Mouse (Mus musculus) kidney, embryonic 15.5 days (tissue): ENCODE data around the gene Cutc. TPM values are rescaled to one million over a fixed set of nuclear protein-coding genes. Genes with fewer than 3 reads are reported as not detected.

Experiments used
- ATAC-seq: fragments of 200-750 bp; cut with Nextera tagmentation; replicated peaks from 2 replicates; pipeline ENCODE4 v1.8.0; 2017; ENCODE audit warnings: moderate TSS enrichment; ENCODE audit not compliant: low FRiP score
- H3K27ac ChIP-seq: fragments of 300-500 bp; sonication (generic); 2 replicates; pipeline ENCODE4 v1.5.1; 2015; ENCODE audit warnings: mild to moderate bottlenecking, inconsistent platforms
- H3K27me3 ChIP-seq: fragments of 300-500 bp; sonication (generic); 2 replicates; pipeline ENCODE4 v1.6.1; 2015; ENCODE audit warnings: inconsistent platforms
- H3K36me3 ChIP-seq: fragments of 300-500 bp; sonication (generic); 2 replicates; pipeline ENCODE4 v1.6.1; 2015; ENCODE audit warnings: inconsistent platforms
- H3K4me1 ChIP-seq: fragments of 300-500 bp; sonication (generic); 2 replicates; pipeline ENCODE4 v1.6.1; 2015; ENCODE audit warnings: inconsistent platforms
- H3K4me2 ChIP-seq: fragments of 300-500 bp; sonication (generic); 2 replicates; pipeline ENCODE4 v1.6.1; 2015; ENCODE audit warnings: moderate library complexity, mild to moderate bottlenecking, inconsistent platforms
- H3K4me3 ChIP-seq: fragments of 300-500 bp; sonication (generic); replicated peaks from 2 replicates; pipeline ENCODE4 v1.5.1; 2015; ENCODE audit warnings: mild to moderate bottlenecking, inconsistent platforms
- H3K9ac ChIP-seq: fragments of 300-500 bp; sonication (generic); 2 replicates; pipeline ENCODE4 v1.6.1; 2015; ENCODE audit warnings: mild to moderate bottlenecking, inconsistent platforms
- H3K9me3 ChIP-seq: fragments of 300-500 bp; sonication (generic); replicated peaks from 2 replicates; pipeline ENCODE4 v1.6.1; 2016; ENCODE audit warnings: inconsistent platforms
- WGBS: fragments of 180-500 bp; shearing (Covaris S2); methylation state at CpG from one replicate; pipeline ENCODE4 v1.1.7; 2015; ENCODE audit warnings: mixed read lengths; 5-methylcytosine and 5-hydroxymethylcytosine counted together
- polyA plus RNA-seq: library from polyadenylated mRNA; unstranded; fragments of >200 nt; fragmentation: Nextera tagmentation; extraction: Ambion mirVana; gene quantifications from 2 replicates; pipeline ENCODE4 v1.2.1, GENCODE M21; 2015

Cutc gene
- polyA plus RNA-seq, 1 experiment from 2014 or later: 17.4 TPM

DNA sequence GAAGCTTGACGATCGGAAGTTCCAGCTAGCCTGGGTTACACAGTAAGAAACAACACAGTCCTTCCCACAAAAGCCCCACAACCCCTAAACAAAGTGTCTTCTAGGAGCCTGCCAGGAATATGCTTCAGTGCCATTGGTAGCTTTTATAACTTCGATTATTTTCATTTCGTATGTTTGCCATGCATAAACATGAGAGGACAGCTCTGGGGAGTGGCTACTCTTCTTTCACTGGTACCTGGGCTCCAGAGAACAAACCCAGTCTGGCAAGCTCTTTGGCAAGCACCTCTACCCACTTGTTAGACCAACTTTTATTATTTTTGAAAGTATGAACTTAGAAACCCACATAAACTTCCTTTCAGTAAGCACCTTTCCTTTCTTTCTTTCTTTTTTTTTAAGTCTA lies 23.8 kb downstream of the Cutc start:
- H3K9me3 ChIP-seq: no peaks in the 10 kb centered on the region
- no peaks in the 10 kb centered on the region for H3K36me3 ChIP-seq
- H3K4me1 ChIP-seq: 0 out of 2 replicates have a peak, but pooled peaks cover 3% of the 10 kb centered on the region
- no peak overlapping the region for H3K4me2 ChIP-seq
- ATAC-seq: no peak
- H3K27ac ChIP-seq: no peak overlapping the region
- 75% methylated on average over 4 of the region's 4 CpGs for WGBS
- H3K9ac ChIP-seq: no peak overlapping the region
- H3K4me3 ChIP-seq: no peak overlapping the region
- no peaks in the 10 kb centered on the region for H3K27me3 ChIP-seq

DNA sequence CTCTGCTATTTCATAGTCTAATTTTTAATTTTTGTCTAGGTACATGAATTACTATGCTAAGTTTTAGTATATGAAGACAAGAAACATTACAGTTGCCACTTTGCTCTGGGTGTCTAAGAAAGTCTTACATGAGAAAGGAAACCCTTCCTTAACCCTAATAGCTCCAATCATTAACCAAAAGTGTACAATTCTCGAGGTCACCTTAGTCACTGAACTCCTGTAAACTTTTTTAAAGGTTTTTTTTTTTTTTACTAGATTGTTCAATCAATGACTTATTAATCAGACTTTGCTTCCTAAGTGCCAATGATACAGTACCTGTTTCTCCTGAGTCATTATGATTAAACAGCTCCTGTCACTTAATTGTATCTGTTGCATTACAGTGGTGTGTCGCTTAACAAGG lies 24.5 kb downstream of the Cutc start:
- H3K36me3 ChIP-seq: no peaks in the 10 kb centered on the region
- H3K27me3 ChIP-seq: no peaks in the 10 kb centered on the region
- no peak overlapping the region for H3K27ac ChIP-seq
- ATAC-seq: no peak
- WGBS: 67% methylated on average over 2 of the region's 2 CpGs
- H3K4me3 ChIP-seq: no peak overlapping the region
- H3K4me1 ChIP-seq: 0 out of 2 replicates have a peak, but pooled peaks cover under 1% of the 10 kb centered on the region
- no peaks in the 10 kb centered on the region for H3K9me3 ChIP-seq
- no peak overlapping the region for H3K4me2 ChIP-seq
- no peak overlapping the region for H3K9ac ChIP-seq

DNA sequence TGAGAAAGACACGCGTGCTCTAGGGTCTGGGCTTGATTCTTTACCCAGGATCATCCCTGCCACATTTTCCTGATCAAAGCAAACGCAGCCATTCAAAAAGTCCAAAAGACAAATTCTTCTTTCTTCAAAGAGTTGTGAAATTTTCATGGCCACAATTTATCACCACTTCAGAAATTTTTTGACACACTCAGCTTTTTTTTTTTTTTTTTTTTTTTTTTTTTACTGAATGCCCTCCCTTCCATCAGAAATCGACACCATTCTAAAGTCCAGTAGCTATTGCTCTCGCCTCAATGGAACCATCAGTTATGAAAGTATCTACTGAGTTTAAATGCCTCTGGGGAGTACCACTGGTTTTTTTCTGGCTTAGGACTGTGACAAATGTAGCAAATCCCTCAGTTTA lies 27.6 kb downstream of the Cutc start:
- ATAC-seq: no peak
- H3K36me3 ChIP-seq: no peaks in the 10 kb centered on the region
- 76% methylated on average over 5 of the region's 5 CpGs for WGBS
- H3K9me3 ChIP-seq: no peaks in the 10 kb centered on the region
- H3K27ac ChIP-seq: no peak overlapping the region
- no peak overlapping the region for H3K4me3 ChIP-seq
- no peaks in the 10 kb centered on the region for H3K4me1 ChIP-seq
- no peak overlapping the region for H3K4me2 ChIP-seq
- H3K9ac ChIP-seq: no peak overlapping the region
- no peaks in the 10 kb centered on the region for H3K27me3 ChIP-seq

DNA sequence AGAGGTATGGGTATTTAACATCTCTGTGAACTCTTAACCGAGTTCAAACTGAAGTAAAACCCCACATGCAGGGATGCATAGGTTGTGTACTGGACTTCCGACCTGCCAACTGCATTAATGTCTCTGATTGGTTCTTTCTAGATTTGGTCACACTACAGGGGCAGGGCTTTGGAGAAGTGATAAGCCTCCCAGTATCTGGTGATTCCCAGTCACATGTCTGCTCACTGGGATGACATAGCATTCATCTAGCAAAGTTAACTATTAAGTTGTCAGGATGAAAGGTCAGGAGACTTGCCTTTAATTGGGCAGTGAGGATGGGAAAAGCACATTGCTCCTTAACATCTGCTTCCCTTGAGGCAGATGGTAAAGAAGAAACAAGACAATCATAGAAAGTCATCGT lies 29.2 kb downstream of the Cutc start, which contains the start of gene Abcc2:
Gene Abcc2, plus strand, starts transcription at position 213 of the 400 bp plus-strand sequence.
- whole genome bisulfite sequencing: 90% methylated on average over 3 of the region's 3 CpGs
- H3K9ac ChIP-seq: no peak within 1 kb of the TSS
- H3K27ac ChIP-seq: no peak within 1 kb of the TSS
- H3K36me3 ChIP-seq: no peaks in the 10 kb centered on the region
- H3K4me1 ChIP-seq: no peaks in the 10 kb centered on the region
- no peak within 1 kb of the TSS for H3K4me3 ChIP-seq
- ATAC-seq: no peak
- H3K9me3 ChIP-seq: no peaks in the 10 kb centered on the region
- no peak within 1 kb of the TSS for H3K4me2 ChIP-seq
- H3K27me3 ChIP-seq: no peaks in the 10 kb centered on the region

DNA sequence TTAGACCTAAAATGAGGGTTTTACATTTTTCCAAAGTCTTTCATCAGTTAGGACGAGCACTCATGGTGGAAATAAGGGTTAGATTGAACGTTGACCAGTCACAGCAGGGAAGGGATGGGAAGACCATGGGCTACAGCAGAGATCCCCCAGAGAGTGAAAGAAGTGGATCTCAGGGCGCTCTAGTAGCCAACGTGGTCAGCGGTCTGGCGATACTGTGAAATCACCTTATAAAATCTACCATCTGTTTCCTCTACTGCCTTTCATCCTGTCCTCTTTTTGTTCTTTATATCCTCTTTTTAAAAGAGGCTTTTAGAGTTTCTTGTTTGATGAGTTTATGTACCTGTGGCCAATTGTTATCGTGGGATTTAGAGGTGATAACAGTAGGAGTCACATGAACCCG lies 32.0 kb downstream of the Cutc start:
- Histone ChIP-seq H3K4me2 (no peak overlapping the region), H3K4me1 (no peaks in the 10 kb centered on the region), H3K4me3 (no peak overlapping the region), H3K36me3 (no peaks in the 10 kb centered on the region), H3K27me3 (no peaks in the 10 kb centered on the region), H3K9ac (no peak overlapping the region), H3K27ac (no peak overlapping the region), H3K9me3 (no peaks in the 10 kb centered on the region)
- WGBS: 77% methylated on average over 8 of the region's 8 CpGs
- no peak for ATAC-seq

DNA sequence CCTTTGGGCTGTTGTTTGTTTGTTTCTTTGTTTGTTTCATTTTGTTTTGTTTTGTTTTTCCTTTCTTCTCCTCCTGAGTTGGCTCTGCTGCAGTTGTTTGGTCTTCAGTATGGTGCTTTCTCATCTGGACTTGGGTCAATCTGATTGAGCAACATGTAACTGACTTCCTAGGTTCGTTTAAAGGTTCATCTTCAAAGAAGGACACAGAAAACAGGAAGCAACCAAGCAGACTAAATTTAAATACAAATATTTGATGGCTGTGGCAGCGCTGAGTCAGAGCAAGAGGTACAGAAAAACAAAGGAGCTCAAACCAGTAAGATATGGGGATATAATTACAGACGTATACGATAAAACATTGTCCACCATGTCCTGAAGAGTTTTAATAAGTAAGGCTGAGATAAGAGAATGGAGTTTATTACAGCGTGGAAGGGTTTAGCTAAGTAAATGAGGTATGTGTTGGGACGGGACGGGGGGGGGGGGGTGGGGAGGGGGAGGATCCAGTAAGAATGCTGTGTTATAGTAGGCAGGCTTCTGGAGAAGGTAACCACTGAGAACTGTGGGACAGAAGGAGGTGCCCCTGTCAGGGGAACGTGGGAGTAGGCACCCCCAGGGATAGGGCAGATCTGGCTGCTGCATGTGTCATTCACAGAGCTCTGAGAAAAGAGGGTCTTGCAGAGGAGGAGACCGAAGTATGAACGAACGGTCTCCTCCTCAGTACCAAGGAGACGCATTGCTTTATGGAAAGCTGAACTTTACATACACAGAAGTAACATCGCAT lies 33.6 kb downstream of the Cutc start:
- no peaks in the 10 kb centered on the region for H3K27me3 ChIP-seq
- H3K9me3 ChIP-seq: no peaks in the 10 kb centered on the region
- 75% methylated on average over 13 of the region's 13 CpGs for WGBS

DNA sequence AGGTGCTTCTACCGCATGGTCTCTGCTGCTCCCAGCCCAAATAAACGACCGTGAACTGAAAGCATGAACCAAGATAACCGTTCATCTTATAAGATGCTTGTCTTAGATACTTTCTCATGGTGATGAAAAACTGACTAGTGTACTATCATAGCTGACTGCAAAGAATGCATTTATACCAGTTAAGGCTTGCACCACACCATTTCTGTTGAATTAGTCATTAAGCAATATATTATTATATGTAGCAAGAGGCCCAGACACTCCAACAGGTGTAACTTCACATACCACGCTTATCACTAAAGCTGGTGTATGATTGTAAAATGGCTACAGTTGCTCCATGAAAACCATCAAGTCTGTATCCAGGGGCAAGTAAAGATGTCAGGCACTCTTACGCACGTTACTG lies 37.0 kb downstream of the Cutc start:
- ATAC-seq: no peak
- WGBS: 87% methylated on average over 7 of the region's 7 CpGs
- no peaks in the 10 kb centered on the region for H3K9me3 ChIP-seq
- H3K4me2 ChIP-seq: no peak overlapping the region
- H3K4me1 ChIP-seq: no peaks in the 10 kb centered on the region
- H3K9ac ChIP-seq: no peak overlapping the region
- no peaks in the 10 kb centered on the region for H3K36me3 ChIP-seq
- H3K27me3 ChIP-seq: no peaks in the 10 kb centered on the region
- no peak overlapping the region for H3K4me3 ChIP-seq
- H3K27ac ChIP-seq: no peak overlapping the region

More for the DNA sequence above, 33.6 kb downstream of the Cutc start:
- Histone ChIP-seq H3K36me3 (no peaks in the 10 kb centered on the region), H3K4me2 (no peak overlapping the region), H3K27ac (no peak overlapping the region), H3K4me3 (no peak overlapping the region), H3K9ac (no peak overlapping the region), H3K4me1 (no peaks in the 10 kb centered on the region)
- ATAC-seq: no peak

DNA sequence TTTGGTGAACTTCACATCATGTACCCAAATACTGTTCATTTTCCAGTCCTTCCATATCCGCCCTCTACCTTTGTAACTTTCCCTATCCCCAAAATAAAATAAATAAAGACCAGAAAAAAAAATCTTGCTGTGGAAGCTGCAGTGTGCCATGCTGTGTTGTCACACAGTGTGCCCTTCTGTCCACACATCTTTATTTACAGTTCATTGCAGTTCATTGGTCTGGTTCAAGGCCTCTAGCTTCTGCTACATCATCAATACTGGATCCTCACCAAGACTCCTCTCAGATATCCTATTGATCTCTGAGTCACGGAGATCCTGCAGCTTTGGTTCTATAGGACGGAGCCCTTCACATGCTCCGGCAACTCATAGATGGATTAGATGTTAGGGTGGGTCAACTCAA lies 39.7 kb downstream of the Cutc start:
- ATAC-seq: no peak
- H3K36me3 ChIP-seq: no peaks in the 10 kb centered on the region
- 87% methylated on average over 4 of the region's 4 CpGs for WGBS
- no peak overlapping the region for H3K9ac ChIP-seq
- H3K9me3 ChIP-seq: no peaks in the 10 kb centered on the region
- no peak overlapping the region for H3K27ac ChIP-seq
- no peaks in the 10 kb centered on the region for H3K4me1 ChIP-seq
- no peak overlapping the region for H3K4me3 ChIP-seq
- H3K4me2 ChIP-seq: no peak overlapping the region
- no peaks in the 10 kb centered on the region for H3K27me3 ChIP-seq

DNA sequence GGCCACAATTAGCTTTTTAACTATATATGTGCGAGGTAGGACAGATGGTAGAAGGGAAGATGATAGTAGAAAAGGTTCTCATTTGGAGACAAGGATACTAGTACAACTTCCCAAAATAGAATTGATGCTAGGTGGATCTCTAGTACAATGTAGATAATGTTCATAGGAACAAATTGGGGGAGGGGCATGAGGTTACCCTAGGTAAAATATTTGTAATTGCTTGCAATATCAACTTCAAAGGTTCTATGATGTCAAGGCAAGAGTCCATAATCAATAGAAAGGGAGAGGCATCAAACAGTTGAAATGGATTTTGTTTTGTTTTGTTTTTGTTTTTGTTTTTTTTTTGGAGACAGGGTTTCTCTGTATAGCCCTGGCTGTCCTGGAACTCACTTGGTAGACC lies 41.2 kb downstream of the Cutc start:
- Histone ChIP-seq H3K27me3 (no peaks in the 10 kb centered on the region), H3K4me1 (no peaks in the 10 kb centered on the region), H3K27ac (no peak overlapping the region), H3K4me3 (no peak overlapping the region), H3K9me3 (no peaks in the 10 kb centered on the region), H3K36me3 (no peaks in the 10 kb centered on the region), H3K4me2 (no peak overlapping the region), H3K9ac (no peak overlapping the region)
- no peak for ATAC-seq
- 94% methylated on average over 1 of the region's 1 CpGs for WGBS

DNA sequence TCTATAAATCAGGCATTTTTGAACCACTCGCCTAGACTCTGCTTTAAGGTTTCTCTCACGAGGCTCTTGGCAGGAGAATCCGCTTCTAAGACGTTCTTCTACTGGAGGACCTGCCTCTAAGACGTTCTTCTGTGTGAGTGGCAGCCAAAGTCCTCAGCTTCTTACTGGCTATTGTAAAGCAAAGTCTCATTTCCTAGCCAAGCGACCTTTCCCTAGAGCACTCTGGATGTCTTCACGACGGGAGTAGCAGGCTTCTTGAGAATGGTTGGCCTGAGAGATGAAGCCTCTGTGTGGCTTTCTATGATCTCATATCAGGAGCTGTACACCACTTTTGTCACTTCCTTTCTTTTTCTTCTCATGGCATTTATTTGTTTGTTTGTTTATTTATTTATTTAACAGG lies 42.7 kb downstream of the Cutc start:
- Histone ChIP-seq H3K4me3 (no peak overlapping the region), H3K27me3 (no peaks in the 10 kb centered on the region), H3K4me2 (no peak overlapping the region), H3K4me1 (no peaks in the 10 kb centered on the region), H3K9ac (no peak overlapping the region), H3K9me3 (no peaks in the 10 kb centered on the region), H3K27ac (no peak overlapping the region), H3K36me3 (no peaks in the 10 kb centered on the region)
- ATAC-seq: no peak
- 71% methylated on average over 8 of the region's 8 CpGs for whole genome bisulfite sequencing

DNA sequence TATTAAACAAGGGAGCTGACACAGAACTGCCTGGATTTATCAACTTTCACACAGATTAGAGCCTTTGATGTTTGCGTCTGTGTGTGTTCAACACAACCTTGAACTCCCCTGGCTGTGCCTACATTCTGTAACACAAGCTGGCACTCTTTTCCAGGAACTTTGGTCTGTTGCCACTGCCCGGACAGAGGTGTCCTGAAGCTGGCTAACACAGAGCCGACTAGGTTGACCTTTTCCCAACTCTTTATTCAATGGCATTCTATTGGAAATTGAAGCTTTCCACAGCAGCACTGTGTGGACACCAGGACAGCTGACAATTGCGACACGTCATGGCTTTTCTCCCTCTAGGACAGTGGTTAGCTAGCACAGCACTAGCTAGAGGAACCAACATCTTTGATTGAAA lies 44.4 kb downstream of the Cutc start:
- 77% methylated on average over 5 of the region's 5 CpGs for WGBS
- H3K9ac ChIP-seq: no peak overlapping the region
- H3K27ac ChIP-seq: no peak overlapping the region
- no peaks in the 10 kb centered on the region for H3K9me3 ChIP-seq
- H3K27me3 ChIP-seq: no peaks in the 10 kb centered on the region
- no peaks in the 10 kb centered on the region for H3K4me1 ChIP-seq
- no peak overlapping the region for H3K4me2 ChIP-seq
- ATAC-seq: no peak
- H3K4me3 ChIP-seq: no peak overlapping the region
- no peaks in the 10 kb centered on the region for H3K36me3 ChIP-seq

DNA sequence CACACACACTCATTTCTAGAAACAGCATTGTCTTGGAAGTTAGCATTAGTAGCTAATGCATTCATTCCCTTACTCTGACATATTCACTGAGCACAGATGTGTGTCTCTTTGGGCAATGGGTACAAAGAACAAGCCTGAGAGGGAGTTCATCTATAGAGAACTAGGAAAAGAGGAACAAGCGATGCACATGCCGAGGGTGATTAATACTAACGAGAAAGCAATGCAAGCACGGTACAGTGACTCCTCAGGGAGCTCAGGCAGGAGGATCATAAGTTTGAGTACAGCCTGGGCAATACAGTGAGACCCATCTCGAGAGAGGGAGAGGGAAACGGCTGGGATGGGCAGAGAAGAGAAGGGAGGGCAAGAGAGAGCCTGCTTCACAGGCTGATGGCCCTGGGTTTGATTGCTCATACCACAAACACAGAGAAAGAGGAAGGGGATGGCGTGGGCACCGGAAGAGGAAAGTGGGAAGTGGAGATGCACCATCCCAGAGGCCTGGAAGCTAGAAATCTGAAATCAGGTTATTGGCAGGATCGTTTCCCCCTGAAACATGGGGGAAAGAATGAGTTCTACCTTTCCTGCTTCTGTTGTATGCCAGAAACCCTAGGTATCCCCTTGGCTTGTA lies 48.7 kb downstream of the Cutc start:
- Histone ChIP-seq H3K27me3 (no peaks in the 10 kb centered on the region), H3K27ac (no peak overlapping the region), H3K9me3 (no peaks in the 10 kb centered on the region), H3K4me1 (no peaks in the 10 kb centered on the region), H3K4me3 (no peak overlapping the region), H3K36me3 (no peaks in the 10 kb centered on the region), H3K9ac (no peak overlapping the region), H3K4me2 (no peak overlapping the region)
- 77% methylated on average over 9 of the region's 9 CpGs for WGBS
- no peak for ATAC-seq
